Comparison of ENCODE assay signal across 25 mouse cellular contexts in the genomic region with DNA sequence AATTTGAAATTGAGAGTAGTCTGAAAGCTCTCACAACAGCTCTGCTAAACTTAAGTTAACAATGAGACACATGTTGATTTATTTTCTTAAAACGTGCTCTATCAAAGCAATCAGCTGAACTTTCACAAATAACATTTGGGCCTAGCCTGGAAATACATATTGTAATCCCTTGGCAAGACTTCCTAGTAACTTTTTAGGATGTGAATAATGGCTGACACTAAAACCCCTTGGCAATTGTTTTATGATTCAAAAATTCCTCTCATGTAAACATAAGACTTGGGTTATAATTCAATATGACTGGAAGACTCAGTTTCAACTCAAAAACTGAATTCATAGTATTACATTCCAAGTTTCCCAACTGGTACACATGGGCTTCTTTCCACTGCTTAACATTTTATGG.
"Had no signal": no experiment of that assay in that cellular context is flagged by ENCODE, and none has a peak within 500 bp of the region (broad histone marks: within the 10 kb centered on the region; RNA-seq: fewer than 3 reads in every experiment).

No protein-coding gene starts in this region.

- H3K9me3 ChIP-seq: heart, embryonic 13.5 days; heart, embryonic 15.5 days; hindbrain, embryonic 13.5 days; hindbrain, embryonic 15.5 days; kidney, embryonic 15.5 days; limb, embryonic 12.5 days; limb, embryonic 15.5 days; liver, embryonic 12.5 days had no signal

- H3K4me3 ChIP-seq: heart, adult 2 months; heart, embryonic 13.5 days; heart, embryonic 15.5 days; hindbrain, embryonic 13.5 days; hindbrain, embryonic 15.5 days; kidney, embryonic 15.5 days; limb, embryonic 12.5 days; limb, embryonic 15.5 days; liver, embryonic 12.5 days had no signal

- H3K27ac ChIP-seq: heart, adult 2 months; heart, embryonic 13.5 days; heart, embryonic 15.5 days; hindbrain, embryonic 13.5 days; hindbrain, embryonic 15.5 days; hindbrain, postnatal 0 days; kidney, embryonic 15.5 days; limb, embryonic 12.5 days; limb, embryonic 15.5 days; liver, embryonic 12.5 days had no signal

- H3K4me1 ChIP-seq: heart, embryonic 13.5 days; heart, embryonic 15.5 days; kidney, embryonic 15.5 days; limb, embryonic 15.5 days; liver, embryonic 12.5 days had no signal

- H3K9ac ChIP-seq: forebrain, postnatal 0 days; heart, embryonic 13.5 days; heart, embryonic 15.5 days; hindbrain, embryonic 13.5 days; hindbrain, embryonic 15.5 days; kidney, embryonic 15.5 days; limb, embryonic 12.5 days; limb, embryonic 15.5 days; liver, embryonic 12.5 days had no signal

- DNase-seq: forebrain, postnatal 0 days; gastrocnemius, postnatal 14 days; gastrocnemius, postnatal 36 days; heart, adult 11 months; heart, adult 2 months; heart, postnatal 14 days; heart, postnatal 36 days; kidney, adult 11 months; kidney, adult 2 months; kidney, adult 9 months; kidney, postnatal 10 days; kidney, postnatal 25 days; layer of hippocampus, postnatal 36 days; left cerebral cortex, postnatal 4 days had no signal

- H3K4me2 ChIP-seq: heart, embryonic 11.5 days; heart, embryonic 13.5 days; heart, embryonic 15.5 days; hindbrain, embryonic 13.5 days; hindbrain, embryonic 15.5 days; kidney, embryonic 15.5 days; limb, embryonic 12.5 days; limb, embryonic 15.5 days; liver, embryonic 12.5 days had no signal

- ATAC-seq: forebrain, postnatal 0 days; hindbrain, postnatal 0 days; intestine, embryonic 16.5 days; liver, embryonic 12.5 days had no signal

- H3K36me3 ChIP-seq: heart, embryonic 13.5 days; heart, embryonic 15.5 days; hindbrain, embryonic 13.5 days; hindbrain, embryonic 15.5 days; kidney, embryonic 15.5 days; limb, embryonic 12.5 days; limb, embryonic 15.5 days; liver, embryonic 12.5 days had no signal

- H3K27me3 ChIP-seq: heart, embryonic 13.5 days; heart, embryonic 15.5 days; hindbrain, embryonic 13.5 days; hindbrain, embryonic 15.5 days; kidney, embryonic 15.5 days; limb, embryonic 12.5 days; limb, embryonic 15.5 days; liver, embryonic 12.5 days had no signal
